Mouse (Mus musculus): ENCODE measurements around the gene Sf3b4.
A peak's percentile ranks its signal among the peaks of the same experiment; 100 is the strongest.

The Sf3b4 gene

GRCm38 (mm10) chr3:96172197-96173178, at the start of gene Sf3b4:
TSS of gene Sf3b4 (plus strand) at chr3:96172332.
- peak; percentile 88 for DNase-seq (ENCODE audit: low read depth, low spot score)

- no peak for DNase-seq (ENCODE audit: low read depth, low spot score)
Observed at GRCm38 (mm10) chr3:96124235-96124634, 47.9 kb upstream of the Sf3b4 start.

GRCm38 (mm10) chr3:96128128-96128527, 44.0 kb upstream of the Sf3b4 start:
- DNase-seq (ENCODE audit: low read depth, low spot score), result no peak

- DNase-seq (ENCODE audit: low read depth, low spot score), result no peak
Observed at GRCm38 (mm10) chr3:96132478-96132877, 39.7 kb upstream of the Sf3b4 start.

GRCm38 (mm10) chr3:96133327-96133905, 38.7 kb upstream of the Sf3b4 start:
- DNase-seq (ENCODE audit: low read depth, low spot score), result no peak

- no peak for DNase-seq (ENCODE audit: low read depth, low spot score)
Observed at GRCm38 (mm10) chr3:96135011-96135410, 37.1 kb upstream of the Sf3b4 start.

- no peak for DNase-seq (ENCODE audit: low read depth, low spot score)
Observed at GRCm38 (mm10) chr3:96147950-96148349, 24.2 kb upstream of the Sf3b4 start.

GRCm38 (mm10) chr3:96151836-96152235, 20.3 kb upstream of the Sf3b4 start:
- DNase-seq (ENCODE audit: low read depth, low spot score), result no peak

- DNase-seq (ENCODE audit: low read depth, low spot score), result no peak
Observed at GRCm38 (mm10) chr3:96152611-96153010, 19.5 kb upstream of the Sf3b4 start.

- DNase-seq (ENCODE audit: low read depth, low spot score), result no peak
Observed at GRCm38 (mm10) chr3:96155501-96155900, 16.6 kb upstream of the Sf3b4 start.

- DNase-seq (ENCODE audit: low read depth, low spot score), result no peak
Observed at GRCm38 (mm10) chr3:96159820-96160219, 12.3 kb upstream of the Sf3b4 start.

GRCm38 (mm10) chr3:96160222-96160802, 11.8 kb upstream of the Sf3b4 start:
- DNase-seq (ENCODE audit: low read depth, low spot score), result no peak

- DNase-seq (ENCODE audit: low read depth, low spot score), result no peak
Observed at GRCm38 (mm10) chr3:96160803-96161516, 11.2 kb upstream of the Sf3b4 start.

- no peak for DNase-seq (ENCODE audit: low read depth, low spot score)
Observed at GRCm38 (mm10) chr3:96161869-96162840, 10.0 kb upstream of the Sf3b4 start, which contains the start of gene Mtmr11. TSS of gene Mtmr11 (plus strand) at chr3:96162004.

GRCm38 (mm10) chr3:96163040-96163439, 9.1 kb upstream of the Sf3b4 start:
- DNase-seq (ENCODE audit: low read depth, low spot score), result no peak

GRCm38 (mm10) chr3:96168466-96169158, 3.5 kb upstream of the Sf3b4 start:
- DNase-seq (ENCODE audit: low read depth, low spot score), result no peak

- no peak for DNase-seq (ENCODE audit: low read depth, low spot score)
Observed at GRCm38 (mm10) chr3:96170276-96170675, 1.9 kb upstream of the Sf3b4 start.

- DNase-seq (ENCODE audit: low read depth, low spot score), result no peak
Observed at GRCm38 (mm10) chr3:96170976-96171545, 1.1 kb upstream of the Sf3b4 start.

GRCm38 (mm10) chr3:96171583-96172196, 442 bp upstream of the Sf3b4 start:
- no peak for DNase-seq (ENCODE audit: low read depth, low spot score)
